Comparison of ENCODE assay signal across 8 mouse cellular contexts in genomic region chr3:116104866-116105647, GRCm38 (mm10). TPM values are rescaled to one million over a fixed set of nuclear protein-coding genes. Genes with fewer than 3 reads are reported as not detected.
DNase-seq lines count a peak whose midpoint lies in the region; ATAC-seq and TF ChIP-seq lines count a peak whose summit lies in the region.

No protein-coding gene starts in this region.

- 0 out of 2 replicates have a peak overlapping the region, but pooled peaks have one; percentile 33 for H3K27ac ChIP-seq in limb, embryonic 14.5 days (replicated peaks; ENCODE audit: low read depth, low read length)
- H3K27ac ChIP-seq in neural tube, embryonic 13.5 days (replicated peaks): no peak overlapping the region

- TF ChIP-seq POLR2A in limb, embryonic 14.5 days (IDR thresholded peaks at IDR 0.05; ENCODE audit: borderline replicate concordance, extremely low read depth, insufficient read depth, insufficient read length): no peak

- WGBS in limb, embryonic 14.5 days: 12% methylated on average over 21 of the region's 21 CpGs
- 16% methylated on average over 21 of the region's 21 CpGs for WGBS in neural tube, embryonic 13.5 days

- 0 out of 2 replicates have a peak overlapping the region, but pooled peaks have one; percentile 7 for H3K4me3 ChIP-seq in limb, embryonic 14.5 days (replicated peaks; ENCODE audit: low read length)
- peak overlapping the region; percentile 33 for H3K4me3 ChIP-seq in neural tube, embryonic 13.5 days

- H3K36me3 ChIP-seq in limb, embryonic 14.5 days (ENCODE audit: control insufficient read depth, insufficient read depth, low read length): no peaks in the 10 kb centered on the region
- H3K36me3 ChIP-seq in neural tube, embryonic 13.5 days: no peaks in the 10 kb centered on the region

- peak; percentile 58; the same call in 1 of the 2 replicates for ATAC-seq in frontal cortex, adult (ENCODE audit: low TSS enrichment)
- 0 out of 2 replicates have a peak, but pooled peaks have one; percentile 27 for ATAC-seq in limb, embryonic 14.5 days (ENCODE audit: low FRiP score, low read depth)
- peak; percentile 86 for ATAC-seq in neural tube, embryonic 13.5 days (ENCODE audit: low read depth)

- peak; percentile 72 for DNase-seq in adrenal gland, postnatal 10 days
- DNase-seq in cerebellum, adult 9-11 months: peak; percentile 65
- DNase-seq in kidney, adult 9 months: peak; percentile 19
- peak; percentile 16 for DNase-seq in limb, embryonic 14.5 days (ENCODE audit: low spot score)
- no peak for DNase-seq in thymus, postnatal 14 days
- DNase-seq in spleen, postnatal 14 days (ENCODE audit: low spot score in 2 of 2): no peak

- H3K4me1 ChIP-seq in limb, embryonic 14.5 days (ENCODE audit: control insufficient read depth, insufficient read depth, low read length): no peaks in the 10 kb centered on the region; the same call in 1 of the 2 replicates
- H3K4me1 ChIP-seq in neural tube, embryonic 13.5 days (replicated peaks): peaks cover 10% of the 10 kb centered on the region; the same call in 1 of the 2 replicates

- H3K9ac ChIP-seq in limb, embryonic 14.5 days (ENCODE audit: low read depth, low read length, severe bottlenecking): no peak overlapping the region
- H3K9ac ChIP-seq in neural tube, embryonic 13.5 days: peak overlapping the region; percentile 54

- H3K27me3 ChIP-seq in limb, embryonic 14.5 days (ENCODE audit: control insufficient read depth, insufficient read depth, low read length): no peaks in the 10 kb centered on the region
- no peaks in the 10 kb centered on the region for H3K27me3 ChIP-seq in neural tube, embryonic 13.5 days

- H3K4me2 ChIP-seq in limb, embryonic 14.5 days (replicated peaks; ENCODE audit: low read depth, low read length, severe bottlenecking): peak overlapping the region; percentile 36
- peak overlapping the region; percentile 61 for H3K4me2 ChIP-seq in neural tube, embryonic 13.5 days

- no peaks in the 10 kb centered on the region for H3K9me3 ChIP-seq in limb, embryonic 14.5 days (ENCODE audit: control insufficient read depth, low read length)
- no peaks in the 10 kb centered on the region for H3K9me3 ChIP-seq in neural tube, embryonic 13.5 days

RNA-seq across cellular contexts. Expression of gene Vcam1, which starts 24.4 kb away (rescaled TPM):
- total RNA-seq in adrenal gland, postnatal 10 days (2021): 10 to 100 TPM; 26.4 to 33.8 TPM
- polyA plus RNA-seq in limb, embryonic 14.5 days (2012; rRNA removed): 57.8 and 66.7 TPM in 2 replicates
- 162 and 190 TPM in 2 replicates for polyA plus RNA-seq in limb, embryonic 14.5 days (2014; fragmentation: Nextera tagmentation; extraction: Ambion mirVana)
- 27.9 and 37.4 TPM in 2 replicates for polyA plus RNA-seq in neural tube, embryonic 13.5 days (2015; fragmentation: Nextera tagmentation; extraction: Ambion mirVana)

Comparison
In these comparisons a context has a peak if more than half of its experiments do, and no peak if none do; other contexts are left out.
1. DNase-seq: peak in adrenal gland, postnatal 10 days (single experiment), cerebellum, adult 9-11 months (single experiment), kidney, adult 9 months (single experiment) and limb, embryonic 14.5 days (single experiment); none in thymus, postnatal 14 days (single experiment) and spleen, postnatal 14 days (0 of 2).
2. ATAC-seq: peak in every context shown above with its lines; median percentile 86 in neural tube, embryonic 13.5 days; 58 in frontal cortex, adult; 27 in limb, embryonic 14.5 days.